Mouse (Mus musculus) hindlimb bud, embryonic 11.5 days (tissue): ENCODE measurements around the gene Plbd2.

ENCODE experiments used
- DNase-seq: peaks from one replicate; pipeline ENCODE4 v3.0.0-alpha.2; 2012; ENCODE audit warnings: low read depth, low spot score; ENCODE audit errors: extremely low spot score

The Plbd2 gene

GRCm38 (mm10) chr5:120438991-120439710, 64.3 kb downstream of the Plbd2 start:
- no peak for DNase-seq

GRCm38 (mm10) chr5:120438469-120438868, 65.0 kb downstream of the Plbd2 start:
- DNase-seq, result no peak

- no peak for DNase-seq
Measured at GRCm38 (mm10) chr5:120437986-120438385, 65.4 kb downstream of the Plbd2 start.

GRCm38 (mm10) chr5:120437539-120437938, 65.9 kb downstream of the Plbd2 start:
- no peak for DNase-seq

GRCm38 (mm10) chr5:120436885-120437495, 66.4 kb downstream of the Plbd2 start:
- no peak for DNase-seq

GRCm38 (mm10) chr5:120435731-120436501, 67.5 kb downstream of the Plbd2 start:
- DNase-seq, result no peak

GRCm38 (mm10) chr5:120435006-120435681, 68.3 kb downstream of the Plbd2 start:
- DNase-seq, result no peak

- no peak for DNase-seq
Measured at GRCm38 (mm10) chr5:120434231-120434735, 69.1 kb downstream of the Plbd2 start.
